Mouse (Mus musculus) left cerebral cortex, postnatal 4 days (tissue): ENCODE data around the gene AL731706.2. TPM values are rescaled to one million over a fixed set of nuclear protein-coding genes. Genes with fewer than 3 reads are reported as not detected.
"Not testable (repeated sequence)": the region's sequence is repeated elsewhere in the genome, so short reads cannot be mapped to it uniquely, and the experiment has no call there.

ENCODE experiments used
- DNase-seq: peaks from one replicate; pipeline ENCODE4 v3.0.0-alpha.2; 2022
- intact Hi-C: fragments of 180-260 bp; cut with DNase I; formaldehyde crosslinking; loops from one replicate; pipeline ENCODE4 v1.15.1; 2025
- total RNA-seq, 2 experiments: library from RNA; stranded (reverse); gene quantifications; 2 replicates each; pipeline ENCODE4 v1.2.3; 2021

AL731706.2 gene
- not detected for total RNA-seq

DNA sequence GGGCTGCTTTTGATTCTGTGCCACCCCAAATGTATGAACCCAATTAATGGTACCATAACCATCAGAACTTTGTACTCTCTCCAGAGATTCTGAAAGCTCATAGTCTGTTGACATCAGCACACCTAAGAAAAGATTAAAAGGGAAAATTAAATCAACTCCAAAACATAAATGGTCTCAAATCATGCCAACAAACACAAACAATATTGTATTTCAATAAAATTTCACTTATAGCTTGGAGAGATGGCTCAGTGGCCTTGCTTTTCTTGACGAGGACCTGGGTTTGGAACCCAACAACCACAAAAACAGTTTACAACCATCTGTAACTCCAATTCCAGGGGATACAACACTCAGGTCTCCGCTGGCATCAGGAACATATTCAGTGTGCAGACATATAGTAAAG lies at the start of gene AL731706.2:
AL731706.2 (minus strand) TSS at position 101 of the 400 bp plus-strand sequence.
- no peak for DNase-seq
- intact Hi-C loops: loop anchor here (10.0 kb wide), 1 partner anchor 171 kb away; the partner anchor contains the start of gene Snap25

DNA sequence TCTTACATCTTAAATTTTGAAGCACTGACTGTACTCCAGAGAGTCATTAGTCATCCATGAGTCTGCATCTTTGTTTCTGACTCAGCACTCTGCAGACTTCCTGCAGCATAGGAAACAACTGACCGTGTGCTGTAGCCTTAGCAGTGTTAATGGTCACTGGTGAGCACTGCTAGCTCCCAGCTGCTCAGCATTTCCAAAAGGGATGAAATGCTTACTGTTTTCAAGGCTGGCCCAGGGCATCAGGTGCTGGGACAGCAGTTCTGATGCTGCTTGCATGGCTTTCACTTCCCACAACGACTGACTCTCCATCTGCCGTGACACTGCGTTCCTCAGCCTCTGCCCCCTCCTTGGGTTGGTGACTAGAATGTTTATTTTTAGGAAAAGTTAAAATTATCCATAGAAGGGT lies 35.5 kb upstream of the AL731706.2 start:
- DNase-seq: peak; percentile 6
- intact Hi-C loops: no loop called here

DNA sequence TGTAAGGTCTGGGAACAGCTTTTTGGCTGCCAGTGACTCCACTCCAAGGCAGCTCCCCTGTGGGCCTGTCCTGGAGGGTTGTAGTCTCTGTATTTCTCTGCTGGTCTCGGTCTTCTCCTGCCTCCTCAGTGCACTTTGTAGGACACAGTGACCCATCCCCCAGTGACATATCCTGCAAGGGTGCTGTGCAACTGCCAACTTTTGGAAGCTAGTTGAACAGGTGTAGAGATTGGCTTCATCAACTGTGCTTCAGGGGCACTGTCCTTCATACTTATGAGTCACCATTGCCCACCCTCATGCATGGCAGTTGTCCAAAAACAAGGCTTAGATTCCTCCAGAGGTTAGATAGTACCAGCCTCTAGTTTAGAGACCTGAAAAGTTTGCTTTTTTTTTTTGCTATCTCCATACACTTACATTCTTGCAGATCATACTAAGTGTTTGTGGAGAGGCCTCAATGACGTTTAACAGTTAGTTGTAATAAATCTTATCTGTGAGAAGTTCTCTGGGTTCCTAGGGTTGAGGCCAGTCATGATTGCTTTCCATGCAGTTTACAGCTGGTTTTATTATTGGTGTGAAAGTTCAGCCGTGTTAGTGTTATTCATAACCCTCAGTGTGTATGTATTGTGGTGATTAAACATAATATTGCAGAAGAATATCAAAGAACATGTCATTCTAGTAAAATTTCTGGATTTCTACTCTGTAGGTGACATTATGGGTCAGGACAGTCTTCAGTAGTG lies 34.9 kb upstream of the AL731706.2 start:
- DNase-seq: no peak
- intact Hi-C loops: no loop called here

- no peak for DNase-seq
- intact Hi-C loops: no loop called here
Measured at GRCm38 (mm10) chr2:136919433-136919832, 34.0 kb upstream of the AL731706.2 start.

DNA sequence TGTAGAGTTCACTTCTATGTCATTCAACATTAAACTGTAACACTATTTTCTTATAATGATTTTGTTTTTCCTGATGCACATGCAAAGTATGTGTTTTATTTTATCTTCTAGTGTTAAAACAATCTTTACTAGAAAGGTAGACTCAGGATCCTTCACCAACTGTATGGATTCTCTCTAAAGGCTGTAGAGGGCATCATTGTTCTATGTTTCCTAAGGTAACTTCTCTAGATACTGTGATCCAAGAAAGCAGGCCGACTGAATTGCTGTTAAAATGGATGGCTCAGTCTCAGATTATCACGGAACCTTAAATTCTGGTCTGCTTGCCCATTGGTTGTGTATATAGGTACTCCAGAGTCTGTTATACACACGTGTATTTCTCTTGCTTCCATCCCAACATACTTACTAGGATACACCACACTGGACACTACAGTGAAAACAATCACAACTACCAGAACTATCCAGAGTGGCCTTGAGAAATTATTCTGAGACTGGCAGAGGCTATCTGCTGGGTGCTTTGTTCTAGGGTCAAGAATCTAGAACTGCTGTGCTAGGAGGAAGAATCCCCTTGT lies 28.9 kb upstream of the AL731706.2 start:
- intact Hi-C loops: loop anchor here (5.0 kb wide), 3 partner anchors 198 to 1028 kb away; no protein-coding TSS in a partner anchor
- no peak for DNase-seq

DNA sequence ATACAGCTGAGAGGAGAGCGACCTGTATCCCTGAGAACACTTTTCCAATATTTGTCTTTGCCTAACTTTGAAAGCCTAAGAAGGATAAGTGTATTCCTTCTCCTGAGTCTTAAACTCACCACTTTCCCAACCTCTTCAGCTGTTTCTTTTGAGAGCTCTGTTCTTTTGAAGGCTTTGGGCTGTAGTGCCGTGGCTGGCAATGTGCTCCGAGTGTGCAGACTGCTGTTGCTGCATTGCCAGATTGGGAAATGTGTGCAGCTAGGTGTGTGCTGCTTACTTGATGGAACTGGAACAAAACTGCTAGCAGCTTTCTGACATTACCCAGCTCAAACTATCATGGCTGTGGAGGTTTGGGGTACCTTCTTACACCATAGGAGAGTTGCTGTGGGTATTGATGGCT lies 27.5 kb upstream of the AL731706.2 start:
- DNase-seq: no peak
- intact Hi-C loops: loop anchor here (5.0 kb wide), 3 partner anchors 199 to 1029 kb away; no protein-coding TSS in a partner anchor

GRCm38 (mm10) chr2:136911958-136912411 lies 26.5 kb upstream of the AL731706.2 start:
- DNase-seq: no peak
- intact Hi-C loops: loop anchor here (5.0 kb wide), 3 partner anchors 200 to 1030 kb away; no protein-coding TSS in a partner anchor

GRCm38 (mm10) chr2:136909298-136909697 lies 23.8 kb upstream of the AL731706.2 start:
- intact Hi-C loops: no loop called here

DNA sequence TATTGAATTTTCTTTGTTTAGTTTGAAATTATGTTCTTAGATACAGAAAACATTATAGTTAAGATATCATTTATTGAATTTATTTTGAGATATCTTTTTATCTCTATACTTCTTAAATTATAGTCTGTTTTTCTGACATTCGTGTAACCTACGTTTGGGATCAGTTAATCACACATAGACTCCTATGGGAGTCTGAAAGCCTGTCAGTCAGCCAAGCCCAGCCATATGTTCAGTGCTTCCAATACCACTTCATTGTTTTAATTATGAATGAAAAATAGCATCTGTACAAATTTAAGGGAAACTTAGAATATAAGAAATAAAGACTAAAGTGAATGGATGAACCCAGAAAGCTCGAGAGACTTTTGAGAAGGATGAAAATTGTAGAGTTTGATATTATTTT lies 23.1 kb upstream of the AL731706.2 start:
- DNase-seq: peak; percentile 47
- intact Hi-C loops: no loop called here

More at GRCm38 (mm10) chr2:136909298-136909697, 23.8 kb upstream of the AL731706.2 start:
- DNase-seq: no peak

DNA sequence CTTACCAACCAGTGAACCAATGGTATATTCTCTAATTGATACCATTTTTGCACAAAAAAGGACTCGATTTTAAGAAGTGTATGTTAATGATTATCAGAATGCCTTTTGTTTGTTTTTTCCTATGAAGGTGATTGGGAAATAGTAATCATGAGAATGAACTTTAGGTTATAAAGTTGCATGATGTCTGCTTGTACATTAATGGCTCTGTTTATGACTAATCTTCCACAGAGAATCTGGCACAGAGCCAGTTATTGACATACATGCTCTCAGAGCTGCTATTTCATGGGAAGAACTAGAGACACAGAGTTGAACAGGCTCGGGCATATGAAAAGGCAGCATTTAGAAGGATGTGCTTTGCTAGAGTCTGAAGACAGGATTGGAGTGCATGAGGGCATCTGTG lies 10.7 kb upstream of the AL731706.2 start:
- intact Hi-C loops: no loop called here
- DNase-seq: no peak

DNA sequence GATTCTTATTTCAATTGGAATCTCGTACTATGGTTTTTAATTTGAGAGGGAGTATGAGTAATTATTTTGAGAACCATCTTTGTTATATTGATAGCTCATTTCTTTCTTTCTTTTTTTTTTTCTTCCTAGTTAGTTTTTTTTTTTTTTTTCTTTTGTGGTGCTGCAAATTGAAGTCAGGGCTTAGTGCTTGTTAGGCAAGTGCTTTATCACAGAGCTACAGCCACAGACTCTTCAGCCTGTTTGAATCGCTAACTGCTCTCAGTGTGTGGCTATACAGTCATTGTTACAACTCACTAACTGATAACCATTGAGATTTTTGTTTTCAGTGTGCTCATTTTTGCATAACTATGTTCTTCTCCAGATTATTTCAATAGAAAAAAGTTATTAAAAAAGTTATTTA lies 9.0 kb upstream of the AL731706.2 start:
- intact Hi-C loops: no loop called here
- no peak for DNase-seq

DNA sequence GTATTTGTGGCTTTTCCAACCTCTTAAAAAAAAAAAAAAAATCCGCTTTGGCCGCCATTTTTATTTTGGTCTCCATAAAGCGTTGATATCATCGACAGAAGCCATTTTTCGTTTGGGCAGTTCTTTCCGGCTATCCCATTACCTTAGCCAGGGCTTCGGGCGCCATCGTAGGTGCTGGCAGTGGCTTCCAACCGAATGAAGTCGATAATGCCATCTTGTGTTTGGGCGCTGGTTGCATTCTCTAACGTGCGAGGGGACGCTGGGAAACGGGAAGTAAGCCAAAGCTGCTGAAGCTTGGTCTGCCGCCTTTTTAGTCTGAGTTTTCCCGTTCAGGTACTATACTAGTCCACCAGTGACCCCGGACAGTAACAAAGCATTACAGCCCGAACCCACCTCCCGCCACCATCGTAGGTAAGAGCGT lies 6.5 kb upstream of the AL731706.2 start:
- DNase-seq: peak; percentile 96
- intact Hi-C loops: no loop called here

DNA sequence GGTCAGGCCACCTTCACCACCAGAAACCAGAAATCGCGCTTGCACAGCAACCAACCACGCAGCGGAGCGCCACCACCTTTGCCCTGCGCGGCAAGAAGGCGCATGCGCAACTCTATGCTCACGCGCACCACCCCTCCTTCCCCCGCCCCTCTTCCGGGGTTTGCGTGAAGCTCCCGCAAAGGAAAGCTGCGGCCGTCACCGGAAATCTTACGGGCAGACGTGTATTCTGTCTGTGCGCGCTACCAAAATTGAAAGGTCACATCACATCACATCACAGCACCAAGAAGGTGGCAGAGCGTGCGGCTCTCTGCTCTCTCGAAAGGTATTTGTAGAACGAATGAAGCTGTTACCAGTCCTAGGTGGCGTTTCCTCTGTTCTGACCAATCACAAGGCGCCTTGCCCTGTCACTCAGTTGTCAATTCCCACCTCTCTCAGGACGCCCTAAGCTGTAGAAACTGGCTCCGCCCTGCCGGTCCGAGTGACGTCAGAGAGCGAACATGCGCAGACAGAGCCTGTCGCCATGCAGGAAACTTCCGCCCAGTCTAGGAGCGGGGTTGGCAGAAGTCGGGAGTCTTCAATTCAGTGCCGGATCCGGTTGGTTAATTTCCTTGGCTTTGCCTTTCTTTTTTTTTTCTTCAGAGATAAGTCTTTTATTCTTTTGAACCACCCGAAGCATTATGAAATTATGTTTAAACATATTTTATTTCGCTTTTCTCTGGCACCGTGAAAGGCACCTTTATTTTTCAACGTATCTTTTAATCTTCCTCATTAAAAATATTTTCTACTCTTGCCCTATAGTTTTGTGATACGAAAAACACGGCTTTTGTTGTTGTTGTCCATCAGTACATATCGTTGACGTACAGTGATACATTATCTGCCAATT lies 5.8 kb upstream of the AL731706.2 start, which contains the start of the genes Slx4ip, AL731706.1 and Mkks:
Slx4ip (plus strand) TSS at position 151 of the 883 bp plus-strand sequence.
AL731706.1 (minus strand) TSS at position 322 of the 883 bp plus-strand sequence.
Mkks (minus strand) TSS at position 322 of the 883 bp plus-strand sequence.
- peak; percentile 99 for DNase-seq
- intact Hi-C loops: no loop called here

- DNase-seq, intact Hi-C loops: not testable (repeated sequence)
Measured at GRCm38 (mm10) chr2:136890716-136891067, 5.2 kb upstream of the AL731706.2 start.

- intact Hi-C loops: loop anchor here (2.0 to 10.0 kb wide), 2 partner anchors 172 to 400 kb away; partner anchors contain the start of gene Snap25
Measured at GRCm38 (mm10) chr2:136886846-136887245, 1.4 kb upstream of the AL731706.2 start.

DNA sequence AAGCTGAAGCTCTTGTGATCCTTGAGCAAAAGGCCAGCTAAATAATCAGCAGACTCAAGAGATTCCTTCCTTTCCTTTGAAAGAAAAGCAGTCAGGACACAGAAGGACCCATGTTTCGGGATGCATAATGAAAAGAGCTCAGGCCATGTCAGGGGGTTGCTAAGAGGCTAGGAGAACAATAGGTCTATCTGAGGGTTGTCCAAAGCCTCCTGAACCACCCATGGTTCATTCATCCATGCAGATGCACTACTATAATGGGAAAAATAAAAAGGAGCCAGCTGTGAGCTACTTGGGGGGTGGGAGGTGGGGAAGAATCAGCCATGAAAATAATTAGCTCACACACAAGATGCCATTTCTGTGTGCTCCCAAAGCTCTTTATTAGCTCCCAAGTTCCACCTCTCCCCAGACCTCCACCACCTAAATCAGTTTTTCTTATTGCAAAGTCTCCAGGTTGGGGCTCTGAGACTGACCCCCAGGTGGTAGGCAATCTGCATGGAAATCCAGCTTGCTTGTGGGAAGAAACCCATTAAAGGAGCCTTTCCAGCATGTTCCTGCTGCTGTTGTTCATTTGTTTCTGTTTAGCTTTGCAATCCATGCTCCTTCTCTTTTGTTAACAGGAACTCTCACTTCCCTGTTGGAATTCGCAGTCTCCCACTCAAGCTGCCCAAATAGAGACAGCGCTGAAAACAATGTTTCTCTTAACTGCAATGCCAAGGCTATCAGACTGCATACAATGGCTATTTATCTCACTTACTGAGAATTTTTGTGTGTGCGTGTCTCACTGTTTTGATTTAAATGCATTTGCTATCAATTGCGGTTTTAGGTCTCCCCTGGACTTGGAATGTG lies 30.7 kb downstream of the AL731706.2 start:
- intact Hi-C loops: no loop called here
- no peak for DNase-seq

More at GRCm38 (mm10) chr2:136886846-136887245, 1.4 kb upstream of the AL731706.2 start:
- DNase-seq: peak; percentile 31

DNA sequence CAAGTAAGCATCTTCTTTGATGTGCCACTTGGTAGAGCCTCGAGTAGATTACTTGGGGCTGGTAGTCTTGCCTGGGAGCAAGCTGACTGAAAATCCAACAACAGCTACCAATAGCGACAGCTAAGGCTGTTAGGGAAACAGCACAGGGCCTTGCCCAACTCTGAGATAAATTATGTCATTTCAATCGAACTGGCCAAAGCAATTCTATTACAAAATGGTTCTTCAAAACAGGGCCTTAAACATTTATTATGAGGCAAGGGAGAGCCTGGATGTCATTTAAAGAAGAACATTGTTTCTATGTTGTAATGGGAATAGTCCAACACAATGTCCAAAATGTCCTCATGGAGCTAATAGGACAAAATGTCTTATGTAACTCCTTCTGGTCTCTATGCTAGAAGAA lies 35.1 kb downstream of the AL731706.2 start:
- intact Hi-C loops: no loop called here
- DNase-seq: no peak

- intact Hi-C loops: no loop called here
- DNase-seq: no peak
Measured at GRCm38 (mm10) chr2:136837994-136838393, 47.5 kb downstream of the AL731706.2 start.

GRCm38 (mm10) chr2:136835882-136836281 lies 49.6 kb downstream of the AL731706.2 start:
- peak; percentile 15 for DNase-seq
- intact Hi-C loops: no loop called here
